Mouse (Mus musculus) cortical plate, adult 2 months (tissue): ENCODE measurements around the gene Fgfr2. TPM values are rescaled to one million over a fixed set of nuclear protein-coding genes. Genes with fewer than 3 reads are reported as not detected.

Source experiments
- H3K27ac ChIP-seq: fragments of 200-500 bp; 2 replicates; pipeline ENCODE4 v1.5.1; 2012; ENCODE audit warnings: low read length, control low read depth, inconsistent platforms; ENCODE audit not compliant: insufficient read depth
- H3K4me1 ChIP-seq: fragments of 200-500 bp; 2 replicates; pipeline ENCODE4 v1.6.1; 2011; ENCODE audit warnings: low read length; ENCODE audit not compliant: control insufficient read depth, insufficient read depth
- H3K4me3 ChIP-seq: fragments of 200-500 bp; 2 replicates; pipeline ENCODE4 v1.5.1; 2011; ENCODE audit warnings: mild to moderate bottlenecking, low read length, control low read depth; ENCODE audit not compliant: insufficient read depth
- CTCF ChIP-seq: fragments of 200-500 bp; IDR thresholded peaks from 2 replicates; pipeline ENCODE4 v1.5.1; 2011; ENCODE audit warnings: mild to moderate bottlenecking, control low read depth, low read length; ENCODE audit not compliant: insufficient read depth; ENCODE audit errors: extremely low read depth
- POLR2A ChIP-seq: fragments of 200-500 bp; IDR thresholded peaks from 2 replicates; pipeline ENCODE4 v1.6.1; 2011; ENCODE audit warnings: mild to moderate bottlenecking, low read length, control low read depth; ENCODE audit not compliant: insufficient read depth; ENCODE audit errors: extremely low read depth
- polyA plus RNA-seq: library from polyadenylated mRNA; depleted of rRNA; stranded (reverse); fragments of >200 nt; gene quantifications from 2 replicates; pipeline ENCODE4 v1.2.3, GENCODE M21; 2012

Fgfr2 gene
- polyA plus RNA-seq, 1 experiment = 50.4 TPM

DNA sequence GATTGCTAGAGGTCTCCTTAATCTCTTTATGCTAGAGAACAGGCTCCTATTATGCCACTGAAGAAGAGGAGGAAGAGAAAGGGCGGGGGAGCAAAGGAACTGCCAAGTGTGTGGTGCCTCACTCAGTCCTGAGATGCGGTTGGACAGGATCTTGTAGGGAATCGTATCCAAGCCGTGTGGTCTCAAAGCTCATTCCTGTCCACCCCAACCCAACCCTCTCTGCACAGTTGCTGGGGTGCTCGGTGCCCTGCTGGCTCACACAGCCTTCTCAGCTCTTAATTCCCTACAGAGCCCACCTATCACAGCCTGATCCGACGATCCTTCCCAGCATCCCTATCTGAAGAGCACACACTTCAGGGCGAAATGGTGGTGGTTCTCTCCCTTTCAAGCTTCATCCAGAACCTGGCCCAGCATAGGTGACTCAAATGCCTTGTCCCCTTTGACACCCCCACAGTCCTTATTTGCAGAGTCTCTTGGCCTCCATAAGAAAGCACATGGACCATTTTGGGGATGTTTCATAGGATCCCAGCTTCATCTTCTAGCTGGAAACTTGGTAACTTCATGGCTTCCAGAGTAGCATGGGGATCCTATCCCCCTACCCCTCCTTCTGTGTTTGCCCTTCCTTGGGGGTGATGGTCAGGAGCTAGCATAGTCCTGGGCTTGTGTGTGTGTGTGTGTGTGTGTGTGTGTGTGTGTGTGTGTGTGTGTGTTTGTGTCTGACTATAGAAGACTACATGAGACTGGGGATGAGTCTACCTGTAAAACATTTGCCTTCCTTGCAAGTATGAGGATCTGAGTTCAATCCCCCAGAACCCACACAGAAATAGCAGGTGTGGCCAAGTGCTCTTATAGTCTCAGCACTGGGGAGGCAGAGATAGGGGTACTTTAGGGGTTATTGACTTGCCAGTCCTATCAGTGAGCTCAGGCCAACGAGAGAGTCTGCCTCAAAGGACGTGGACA lies 766.0 kb downstream of the Fgfr2 start:
- no peak for TF ChIP-seq CTCF
- no peak for TF ChIP-seq POLR2A
- Histone ChIP-seq H3K27ac (no peak overlapping the region), H3K4me1 (peaks cover 2% of the 10 kb centered on the region), H3K4me3 (no peak overlapping the region)

DNA sequence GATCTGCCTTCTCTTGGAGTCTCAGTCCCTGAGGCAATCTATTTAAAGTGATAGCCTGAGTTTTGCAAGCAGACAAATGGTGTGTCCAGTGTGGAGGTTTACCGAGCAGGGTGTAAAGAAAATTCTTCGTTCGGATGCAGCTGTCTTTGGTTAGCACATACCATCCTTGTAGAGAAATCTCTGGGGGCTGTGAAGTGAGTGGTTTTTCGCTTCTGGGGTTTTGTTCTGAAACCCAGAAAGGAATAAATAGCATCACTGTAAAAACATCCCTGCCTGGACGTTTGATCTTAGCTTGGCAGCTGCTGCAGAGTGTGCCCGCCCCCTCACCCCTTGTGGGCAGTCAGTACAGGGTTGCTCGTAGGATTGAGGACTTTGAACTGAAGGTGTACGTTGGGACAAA lies 767.0 kb downstream of the Fgfr2 start:
- no peak for TF ChIP-seq CTCF
- no peak for TF ChIP-seq POLR2A
- no peak overlapping the region for H3K27ac ChIP-seq
- no peak overlapping the region for H3K4me3 ChIP-seq
- H3K4me1 ChIP-seq = peaks cover 2% of the 10 kb centered on the region

DNA sequence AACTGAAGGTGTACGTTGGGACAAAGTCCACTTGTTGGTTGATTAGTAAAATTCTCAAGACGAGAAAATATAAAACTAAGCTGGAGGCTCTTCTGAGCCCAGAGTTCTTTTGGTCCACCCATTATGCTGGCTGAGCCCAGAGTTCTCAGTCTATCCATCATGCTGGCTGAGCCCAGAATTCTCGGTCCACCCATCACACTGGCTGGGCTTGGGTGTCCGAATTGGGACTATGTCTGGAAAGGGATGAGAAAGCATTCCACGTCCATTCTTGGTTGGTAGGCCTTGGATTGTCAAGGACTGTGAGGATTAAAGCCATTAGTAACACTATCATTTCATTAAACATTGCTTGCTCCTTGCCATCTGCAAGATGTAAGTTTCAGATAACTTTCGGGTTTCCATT lies 767.4 kb downstream of the Fgfr2 start:
- no peak overlapping the region for H3K4me3 ChIP-seq
- peaks cover 2% of the 10 kb centered on the region for H3K4me1 ChIP-seq
- no peak overlapping the region for H3K27ac ChIP-seq
- TF ChIP-seq POLR2A = no peak
- no peak for TF ChIP-seq CTCF

GRCm38 (mm10) chr7:132349075-132349572 lies 774.0 kb downstream of the Fgfr2 start:
- TF ChIP-seq POLR2A (no peak), CTCF (no peak)
- no peak overlapping the region for H3K4me3 ChIP-seq
- H3K27ac ChIP-seq = no peak overlapping the region
- H3K4me1 ChIP-seq = no peaks in the 10 kb centered on the region

DNA sequence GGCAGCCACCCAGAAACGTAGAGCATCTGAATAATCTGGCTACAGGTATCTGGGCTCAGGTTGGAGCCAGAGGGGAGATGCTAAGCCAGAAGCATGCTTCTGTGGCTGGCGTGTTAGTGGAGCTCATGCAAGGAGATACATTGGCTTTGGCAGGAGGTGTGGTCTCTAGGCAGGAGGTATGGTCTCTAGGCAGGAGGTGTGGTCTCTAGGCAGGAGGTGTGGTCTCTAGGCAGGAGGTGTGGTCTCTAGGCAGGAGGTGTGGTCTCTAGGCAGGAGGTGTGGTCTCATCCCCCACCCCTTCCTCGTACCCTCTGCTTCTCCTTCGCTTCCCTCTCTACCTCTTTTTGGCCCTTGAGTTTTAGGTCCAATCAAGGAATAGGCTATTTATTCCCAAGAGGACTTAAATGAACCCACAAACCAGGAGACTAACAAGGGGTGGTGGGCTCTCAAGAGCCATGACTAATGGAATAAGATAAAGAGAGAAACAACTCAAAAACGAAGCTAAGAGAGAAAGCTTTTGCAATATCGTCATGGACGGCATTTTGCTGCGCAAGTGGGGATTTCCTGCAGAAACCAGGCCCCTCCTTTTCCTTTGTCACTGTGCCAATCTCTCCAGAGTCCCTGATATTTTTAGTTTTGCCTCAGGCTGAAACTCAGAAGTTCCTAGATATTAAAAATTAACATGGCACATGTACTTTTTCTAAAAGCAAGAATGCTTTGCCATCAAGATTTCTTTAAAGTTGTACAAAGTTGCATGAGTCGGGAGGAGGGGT lies 775.7 kb downstream of the Fgfr2 start:
- H3K4me3 ChIP-seq = no peak overlapping the region
- no peak for TF ChIP-seq CTCF
- TF ChIP-seq POLR2A = no peak
- no peak overlapping the region for H3K27ac ChIP-seq
- H3K4me1 ChIP-seq = no peaks in the 10 kb centered on the region

GRCm38 (mm10) chr7:132345526-132346070 lies 777.6 kb downstream of the Fgfr2 start:
- no peaks in the 10 kb centered on the region for H3K4me1 ChIP-seq
- no peak overlapping the region for H3K4me3 ChIP-seq
- H3K27ac ChIP-seq = no peak overlapping the region
- TF ChIP-seq POLR2A (no peak), CTCF (no peak)

- no peaks in the 10 kb centered on the region for H3K4me1 ChIP-seq
- no peak overlapping the region for H3K4me3 ChIP-seq
- no peak overlapping the region for H3K27ac ChIP-seq
- TF ChIP-seq CTCF (no peak), POLR2A (no peak)
These were observed 778.5 kb downstream of the Fgfr2 start for GRCm38 (mm10) chr7:132344606-132345005.

GRCm38 (mm10) chr7:132343900-132344299 lies 779.2 kb downstream of the Fgfr2 start:
- Histone ChIP-seq H3K27ac (no peak overlapping the region), H3K4me3 (no peak overlapping the region), H3K4me1 (no peaks in the 10 kb centered on the region)
- TF ChIP-seq POLR2A (no peak), CTCF (no peak)

DNA sequence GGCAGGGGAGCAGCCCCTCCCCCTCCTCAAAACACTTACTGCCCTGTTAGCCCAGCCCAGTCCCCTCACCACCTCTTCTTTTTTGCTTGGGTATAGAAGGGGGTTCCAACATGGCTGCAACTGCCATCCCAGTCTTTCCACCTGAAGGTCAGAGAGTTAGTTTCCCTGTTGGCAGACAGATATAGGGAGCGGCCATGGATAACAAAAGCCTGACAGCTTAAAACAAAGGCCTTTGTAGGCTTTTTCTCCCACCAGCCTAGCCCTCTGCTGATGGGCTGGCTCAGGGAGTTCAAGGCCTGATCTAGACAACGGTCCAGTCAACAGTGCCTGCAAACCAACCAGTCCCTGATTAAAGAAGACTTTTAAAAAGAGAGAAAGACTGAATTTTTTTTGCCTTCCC lies 780.0 kb downstream of the Fgfr2 start:
- TF ChIP-seq POLR2A (no peak), CTCF (no peak)
- H3K4me1 ChIP-seq = no peaks in the 10 kb centered on the region

More for the DNA sequence above, 780.0 kb downstream of the Fgfr2 start:
- Histone ChIP-seq H3K27ac (no peak overlapping the region), H3K4me3 (no peak overlapping the region)
